Mouse (Mus musculus) bone marrow, adult 2 months (tissue): Measurements from ENCODE around the gene Sorbs1. TPM values are rescaled to one million over a fixed set of nuclear protein-coding genes. Genes with fewer than 3 reads are reported as not detected.

ENCODE experiments used
- H3K27ac ChIP-seq: fragments of 200-500 bp; 2 replicates; pipeline ENCODE4 v1.5.1; 2012; ENCODE audit warnings: low read depth, mild to moderate bottlenecking, control low read depth, inconsistent platforms, low read length; ENCODE audit not compliant: control insufficient read depth, poor library complexity, insufficient read depth
- H3K4me1 ChIP-seq: fragments of 200-500 bp; 2 replicates; pipeline ENCODE4 v1.6.1; 2011; ENCODE audit warnings: low read length; ENCODE audit not compliant: control insufficient read depth, insufficient read depth
- H3K4me3 ChIP-seq: fragments of 200-500 bp; replicated peaks from 2 replicates; pipeline ENCODE3; 2011; ENCODE audit warnings: mild to moderate bottlenecking, low read depth, low read length, control low read depth; ENCODE audit not compliant: control insufficient read depth
- CTCF ChIP-seq: fragments of 200-500 bp; IDR thresholded peaks from 2 replicates; pipeline ENCODE4 v1.5.1; 2011; ENCODE audit warnings: low read length, control low read depth; ENCODE audit not compliant: control insufficient read depth, insufficient read depth
- POLR2A ChIP-seq: fragments of 200-500 bp; IDR thresholded peaks from 2 replicates; pipeline ENCODE4 v1.6.1; 2011; ENCODE audit warnings: low read depth, mild to moderate bottlenecking, control low read depth, low read length, borderline replicate concordance; ENCODE audit not compliant: control insufficient read depth
- WGBS: fragments of 180-500 bp; shearing (Covaris S2); methylation state at CpG from one replicate; pipeline ENCODE4 v1.1.7; 2018; 5-methylcytosine and 5-hydroxymethylcytosine counted together
- polyA plus RNA-seq: library from polyadenylated mRNA; stranded (reverse); fragments of >200 nt; gene quantifications from 2 replicates; pipeline ENCODE4 v1.2.4, GENCODE M21; 2011; ENCODE audit warnings: low replicate concordance; ENCODE audit not compliant: missing spikeins, insufficient read depth, insufficient read length

Gene Sorbs1
- polyA plus RNA-seq, 1 experiment = 26.1 TPM

DNA sequence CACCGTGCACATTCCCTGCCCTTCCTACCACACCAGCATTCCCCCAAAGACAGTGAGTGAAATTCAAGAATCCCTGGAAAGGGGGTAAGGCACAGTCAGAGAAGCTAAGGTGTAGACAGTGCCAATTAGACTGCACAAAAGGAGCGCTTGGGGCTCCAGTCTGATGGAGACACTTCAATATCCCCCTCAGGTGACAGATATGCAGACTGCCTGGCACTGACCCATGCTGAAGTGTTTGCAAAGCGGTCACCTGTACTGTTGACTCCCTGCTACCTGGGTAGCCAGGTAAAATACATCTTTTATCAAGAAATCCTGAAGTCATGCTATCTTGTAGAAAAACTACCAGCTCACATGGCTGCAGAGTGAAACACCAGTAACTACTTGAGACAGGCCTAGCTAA, 54.8 kb downstream of the Sorbs1 start:
- no peak overlapping the region for H3K27ac ChIP-seq
- no peaks in the 10 kb centered on the region; the same call in 1 of the 2 replicates for H3K4me1 ChIP-seq
- no peak for TF ChIP-seq CTCF
- no peak for TF ChIP-seq POLR2A
- no peak overlapping the region for H3K4me3 ChIP-seq
- WGBS = 92% methylated on average over 3 of the region's 3 CpGs

DNA sequence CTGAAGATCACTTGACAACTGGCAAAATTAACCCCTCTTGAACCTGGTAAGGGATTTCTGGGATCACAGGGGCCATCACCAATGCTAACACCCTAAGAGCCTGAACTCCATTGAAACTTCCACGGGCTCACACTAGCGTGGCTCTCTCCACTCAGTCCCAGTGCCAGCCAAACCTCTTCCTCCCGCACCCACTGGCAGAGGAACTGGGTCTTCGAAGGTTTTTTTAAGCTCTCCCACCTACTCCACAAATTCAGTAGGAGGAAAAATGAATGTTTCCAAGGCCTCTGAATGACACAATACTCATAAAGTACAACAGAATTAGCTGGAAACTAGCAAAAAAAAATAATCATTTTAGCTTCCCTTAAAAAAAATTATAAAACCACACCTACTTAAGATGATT, 58.3 kb downstream of the Sorbs1 start:
- WGBS = 85% methylated on average over 4 of the region's 4 CpGs
- TF ChIP-seq POLR2A (no peak), CTCF (no peak)
- Histone ChIP-seq H3K27ac (no peak overlapping the region), H3K4me1 (no peaks in the 10 kb centered on the region), H3K4me3 (no peak overlapping the region)

DNA sequence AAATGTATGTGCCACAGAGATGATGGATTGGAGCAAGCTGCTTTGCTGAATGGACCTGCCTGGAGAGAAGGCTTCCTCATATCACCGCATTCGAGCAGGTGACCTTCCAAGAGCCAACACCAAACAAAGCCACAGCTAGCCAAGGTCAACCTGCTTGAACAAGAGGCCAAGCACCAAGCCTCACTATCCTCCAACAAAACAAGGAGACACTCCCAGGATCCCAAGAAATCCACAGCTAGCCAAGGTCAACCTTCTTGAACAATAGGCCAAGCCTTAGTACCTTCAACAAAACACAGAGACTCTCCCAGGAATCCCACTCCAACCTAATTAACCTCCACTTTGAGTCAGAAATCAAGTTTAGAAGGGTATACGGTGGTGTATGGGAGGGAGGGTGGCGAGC, 59.5 kb downstream of the Sorbs1 start:
- Histone ChIP-seq H3K4me3 (no peak overlapping the region), H3K4me1 (no peaks in the 10 kb centered on the region), H3K27ac (no peak overlapping the region)
- TF ChIP-seq CTCF (no peak), POLR2A (no peak)
- WGBS = 90% methylated on average over 4 of the region's 4 CpGs

DNA sequence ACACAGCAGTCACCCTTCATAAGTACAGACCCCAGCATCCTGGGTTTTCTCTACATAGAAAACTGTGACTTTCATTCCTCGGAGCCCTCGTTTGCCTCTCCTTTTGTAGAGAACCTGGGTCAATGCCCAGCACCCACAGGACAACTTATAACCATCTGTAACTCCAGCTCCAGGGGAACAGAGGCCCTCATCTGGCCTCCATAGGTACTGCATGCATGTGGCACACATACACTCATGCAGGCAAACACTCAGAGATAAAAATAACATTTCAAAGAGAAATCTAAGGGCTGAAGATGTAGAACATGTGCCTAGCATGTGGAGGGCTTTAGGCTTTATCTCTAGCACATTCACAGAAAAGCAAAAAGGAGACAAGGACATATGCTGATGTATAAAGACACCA, 61.4 kb downstream of the Sorbs1 start:
- TF ChIP-seq POLR2A (no peak), CTCF (no peak)
- WGBS = 89% methylated on average over 2 of the region's 2 CpGs
- Histone ChIP-seq H3K4me1 (no peaks in the 10 kb centered on the region), H3K27ac (no peak overlapping the region), H3K4me3 (no peak overlapping the region)

DNA sequence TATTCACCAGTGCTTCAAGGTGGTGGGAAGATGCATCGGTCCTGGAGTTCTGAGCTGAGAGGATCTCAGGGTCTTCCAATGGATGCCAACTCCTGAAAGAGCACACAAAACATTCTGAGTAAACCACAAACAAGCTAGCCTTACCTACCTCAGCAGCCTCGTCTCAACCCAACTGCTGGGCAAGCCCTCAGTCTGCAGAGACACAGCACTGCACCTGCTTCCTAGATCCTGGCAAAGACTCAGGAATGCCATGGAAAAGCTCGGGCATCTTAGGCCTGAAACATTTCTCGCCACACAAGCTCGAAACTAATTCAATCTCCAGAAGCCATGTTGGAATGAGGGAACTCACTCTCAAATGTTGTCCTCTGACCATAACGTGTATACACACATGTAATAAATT, 62.3 kb downstream of the Sorbs1 start:
- WGBS = 87% methylated on average over 6 of the region's 6 CpGs
- no peak overlapping the region for H3K27ac ChIP-seq
- no peaks in the 10 kb centered on the region for H3K4me1 ChIP-seq
- TF ChIP-seq POLR2A (no peak), CTCF (no peak)
- H3K4me3 ChIP-seq = no peak overlapping the region

DNA sequence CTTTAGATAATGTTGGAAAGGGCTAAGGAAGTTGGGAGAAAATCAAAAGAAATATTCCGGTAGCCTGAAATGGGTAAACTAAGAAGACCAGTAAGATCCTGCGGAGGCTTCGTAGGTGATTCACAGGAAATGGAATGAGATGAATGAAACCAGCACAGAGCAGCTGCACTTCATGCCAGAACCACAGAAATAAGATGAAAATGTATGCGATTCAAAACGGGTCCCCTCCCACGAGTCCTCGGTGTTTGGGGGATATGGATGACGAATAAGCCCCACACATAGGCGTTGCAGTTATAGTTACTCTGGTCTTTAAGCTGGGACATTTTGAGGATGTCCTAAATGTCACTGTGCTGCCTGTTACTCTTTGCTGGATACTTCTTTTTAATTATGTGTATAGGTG, 67.1 kb downstream of the Sorbs1 start:
- WGBS = 94% methylated on average over 9 of the region's 9 CpGs
- Histone ChIP-seq H3K4me3 (no peak overlapping the region), H3K27ac (no peak overlapping the region), H3K4me1 (no peaks in the 10 kb centered on the region)
- TF ChIP-seq POLR2A (no peak), CTCF (no peak)

DNA sequence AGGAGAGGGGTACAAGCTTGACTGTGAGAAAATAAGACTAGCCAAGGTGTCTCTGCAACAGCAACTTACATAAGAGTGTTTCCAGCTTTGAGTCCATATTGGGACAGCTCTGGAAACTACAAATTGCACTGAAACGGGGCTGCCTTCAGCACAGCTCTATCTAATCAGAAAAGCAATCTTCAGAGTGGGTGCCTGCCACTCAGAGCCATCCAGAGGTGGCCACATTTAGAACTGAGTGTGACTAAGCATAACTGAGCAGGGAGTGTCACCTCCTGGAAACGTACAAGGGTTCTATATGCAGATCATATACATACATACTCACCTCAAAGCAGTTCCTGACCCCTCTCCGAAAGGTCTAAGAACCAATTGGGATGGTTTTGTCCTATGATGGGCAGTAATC, 71.2 kb downstream of the Sorbs1 start:
- Histone ChIP-seq H3K4me1 (no peaks in the 10 kb centered on the region), H3K27ac (no peak overlapping the region), H3K4me3 (no peak overlapping the region)
- TF ChIP-seq POLR2A (no peak), CTCF (no peak)
- 33% methylated on average over 3 of the region's 3 CpGs for WGBS

DNA sequence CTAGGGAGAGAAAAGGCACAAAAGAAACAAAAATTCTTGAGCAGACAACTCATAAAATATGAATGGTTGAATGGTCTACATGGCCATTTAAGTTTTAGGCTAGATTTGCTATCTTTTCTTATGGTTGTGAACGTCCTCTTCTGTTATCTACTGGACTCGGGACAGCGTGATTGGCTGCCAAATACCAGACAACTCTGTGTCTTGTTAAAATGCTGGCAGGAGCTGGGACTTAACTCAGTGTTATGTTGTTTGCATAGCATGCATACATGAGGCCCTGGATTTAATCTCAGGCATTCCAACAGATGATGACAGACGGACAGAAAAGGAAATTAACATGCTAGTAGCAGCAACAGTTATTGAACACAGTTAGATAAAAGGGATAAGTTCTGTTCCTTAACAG, 72.6 kb downstream of the Sorbs1 start:
- 68% methylated on average over 4 of the region's 4 CpGs for WGBS
- no peak overlapping the region for H3K27ac ChIP-seq
- H3K4me3 ChIP-seq = no peak overlapping the region
- TF ChIP-seq CTCF = no peak
- no peak for TF ChIP-seq POLR2A
- H3K4me1 ChIP-seq = no peaks in the 10 kb centered on the region

DNA sequence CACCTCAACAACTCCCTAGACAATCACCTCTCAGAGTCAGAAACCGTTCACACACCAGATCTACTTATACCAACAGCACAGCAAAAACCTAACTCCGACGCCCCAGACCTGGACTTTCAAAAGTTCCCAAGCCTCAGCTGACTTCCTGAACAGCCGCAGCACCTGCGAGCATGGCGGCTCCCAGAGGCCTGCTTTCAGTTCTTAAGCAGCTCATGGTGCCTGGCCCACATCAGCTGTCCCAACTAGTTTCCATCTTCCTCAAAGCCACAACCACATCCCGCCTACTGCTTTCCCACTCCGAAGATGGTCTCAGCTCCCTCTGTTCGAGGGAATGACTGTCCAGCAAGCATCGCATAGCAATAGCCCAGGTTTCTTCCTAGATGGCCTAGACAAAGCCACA, 74.7 kb downstream of the Sorbs1 start:
- 80% methylated on average over 10 of the region's 10 CpGs for WGBS

More for the DNA sequence above, 74.7 kb downstream of the Sorbs1 start:
- Histone ChIP-seq H3K4me3 (no peak overlapping the region), H3K4me1 (no peaks in the 10 kb centered on the region), H3K27ac (no peak overlapping the region)
- TF ChIP-seq POLR2A (no peak), CTCF (no peak)
